Mouse (Mus musculus) erythroblast, embryonic 14.5 days (primary cell): ENCODE results near the gene Tbc1d12.

Experiments
- GATA1 ChIP-seq: IDR thresholded peaks from 2 replicates; pipeline ENCODE4 v1.6.1; 2012; ENCODE audit warnings: low read length, inconsistent platforms, mixed read lengths
- TAL1 ChIP-seq: IDR thresholded peaks from 3 replicates; pipeline ENCODE4 v1.6.1; 2012; ENCODE audit warnings: low read length, inconsistent platforms, mixed read lengths

DNA sequence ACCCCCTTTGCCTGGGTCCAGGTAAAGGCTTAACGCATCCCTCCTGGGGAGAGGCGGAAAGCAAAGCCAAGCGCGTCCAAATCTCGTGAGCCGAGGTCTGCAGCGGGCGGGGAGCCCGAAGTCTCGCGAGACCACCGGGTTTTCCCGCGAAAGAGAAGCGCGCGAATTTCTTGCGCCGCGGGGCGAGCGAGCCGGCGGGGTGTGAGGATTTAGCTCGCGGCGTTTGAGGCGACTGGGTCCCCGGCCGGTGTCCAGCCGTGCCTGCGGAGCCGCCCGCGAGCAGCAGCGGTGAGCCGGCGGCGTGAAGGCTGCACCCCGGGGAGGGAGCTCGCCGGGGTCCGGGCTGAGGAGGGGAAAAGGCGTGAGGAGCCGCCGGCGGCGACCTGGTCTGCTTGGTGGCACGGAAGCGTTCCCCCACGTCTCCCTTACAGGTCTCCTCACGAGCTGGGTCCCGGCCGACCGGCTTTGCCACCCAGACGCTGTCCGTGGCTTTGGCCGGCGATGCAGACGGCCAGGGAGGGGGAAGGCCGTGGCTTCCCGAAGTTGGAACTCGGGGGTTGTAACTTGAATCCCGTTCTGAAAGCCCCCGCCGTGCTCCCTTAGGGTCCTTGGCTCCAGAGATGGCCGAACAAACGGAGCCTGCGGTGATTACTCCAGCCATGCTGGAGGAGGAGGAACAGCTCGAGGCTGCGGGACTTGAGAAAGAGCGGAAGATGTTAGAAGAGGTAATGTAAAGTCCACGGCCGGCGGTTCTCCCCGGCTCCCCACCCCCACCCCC is 94.6 kb downstream of the Tbc1d12 start, which contains the start of gene Hells:
- TF ChIP-seq GATA1 (no peak), TAL1 (no peak)
